In genomic region chr6:119737716-119738115, GRCm38 (mm10) we compare ENCODE assay signal across 15 mouse cellular contexts.
"Had no signal": no experiment of that assay in that cellular context is flagged by ENCODE, and none has a peak within 500 bp of the region (broad histone marks: within the 10 kb centered on the region; RNA-seq: fewer than 3 reads in every experiment).

No protein-coding gene starts in this region.

- H3K4me1 ChIP-seq: intestine, embryonic 15.5 days; lung, embryonic 15.5 days had no signal

- H3K4me3 ChIP-seq: intestine, embryonic 15.5 days; kidney, embryonic 15.5 days; lung, embryonic 15.5 days had no signal

- ATAC-seq: intestine, embryonic 15.5 days had no signal

- H3K27me3 ChIP-seq: intestine, embryonic 15.5 days; kidney, embryonic 15.5 days; lung, embryonic 15.5 days had no signal

- H3K4me2 ChIP-seq: intestine, embryonic 15.5 days; kidney, embryonic 15.5 days; liver, embryonic 11.5 days; lung, embryonic 15.5 days; midbrain, embryonic 11.5 days had no signal

- H3K27ac ChIP-seq: intestine, embryonic 15.5 days; kidney, embryonic 15.5 days; liver, embryonic 14.5 days; lung, embryonic 15.5 days; stomach, postnatal 0 days had no signal

- DNase-seq: kidney, adult 11 months; kidney, adult 8-10 months; kidney, postnatal 10 days; kidney, postnatal 36 days; lung, adult 18-20 months; lung, postnatal 10 days; lung, postnatal 4 days; midbrain, embryonic 14.5 days had no signal

- H3K36me3 ChIP-seq: intestine, embryonic 15.5 days had no signal

- H3K9ac ChIP-seq: intestine, embryonic 15.5 days; kidney, embryonic 15.5 days; liver, embryonic 14.5 days; lung, embryonic 15.5 days had no signal

- H3K9me3 ChIP-seq: intestine, embryonic 15.5 days; kidney, embryonic 15.5 days; lung, embryonic 15.5 days had no signal
